8 mouse cellular contexts compared by ENCODE assay signal in the genomic region with DNA sequence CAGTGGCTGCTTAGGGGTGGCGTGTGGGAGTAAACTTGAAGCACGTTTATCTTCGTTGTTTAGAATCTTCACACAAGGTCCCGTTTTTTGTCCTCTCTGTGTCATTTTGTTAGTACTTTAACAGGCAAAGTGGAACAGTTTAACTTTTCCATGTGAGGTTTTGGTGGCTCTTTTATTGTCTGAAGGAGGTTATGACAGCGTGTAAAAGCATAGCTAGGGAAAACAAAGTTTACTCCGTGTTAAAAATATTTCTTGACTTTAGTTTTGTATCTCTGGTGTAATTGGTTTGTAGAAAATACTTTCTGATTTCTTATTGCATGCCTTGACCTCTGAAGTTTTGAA. TPM values are rescaled to one million over a fixed set of nuclear protein-coding genes. Genes with fewer than 3 reads are reported as not detected.
DNase-seq lines count a peak whose midpoint lies in the region; ATAC-seq and TF ChIP-seq lines count a peak whose summit lies in the region.

No protein-coding gene starts in this region.

- H3K4me3 ChIP-seq in cerebellum, adult 2 months (replicated peaks; ENCODE audit: insufficient read depth, low read depth, low read length), result peak overlapping the region; percentile 96
- peak overlapping the region; percentile 80 for H3K4me3 ChIP-seq in neural tube, embryonic 11.5 days (ENCODE audit: low read depth, low read length)
- H3K4me3 ChIP-seq in liver, embryonic 11.5 days (ENCODE audit: low read depth, low read length), result peak overlapping the region; percentile 90

- TF ChIP-seq POLR2A in cerebellum, adult 2 months (IDR thresholded peaks at IDR 0.05; ENCODE audit: borderline replicate concordance, insufficient read depth, low read length), result no peak

- H3K36me3 ChIP-seq in neural tube, embryonic 11.5 days (ENCODE audit: control insufficient read depth, insufficient read depth, low read length), result no peaks in the 10 kb centered on the region
- 0 out of 2 replicates have a peak, but pooled peaks cover 3% of the 10 kb centered on the region for H3K36me3 ChIP-seq in liver, embryonic 11.5 days (ENCODE audit: control insufficient read depth, insufficient read depth, low read length)

- no peak overlapping the region for H3K27ac ChIP-seq in cerebellum, adult 2 months (ENCODE audit: insufficient read depth, low read length)
- H3K27ac ChIP-seq in neural tube, embryonic 11.5 days (ENCODE audit: low read depth, low read length), result no peak overlapping the region
- peak overlapping the region; percentile 94 for H3K27ac ChIP-seq in liver, embryonic 11.5 days (ENCODE audit: low read depth, low read length)

- no peak for DNase-seq in cerebellum, adult 2 months
- no peak for DNase-seq in cerebellum, postnatal 4 days (ENCODE audit: low spot score in 2 of 2)
- DNase-seq in neural tube, embryonic 11.5 days (ENCODE audit: low spot score), result no peak
- no peak for DNase-seq in neural tube, embryonic 10.5 days (ENCODE audit: extremely low spot score, low spot score)
- DNase-seq in liver, embryonic 11.5 days (ENCODE audit: low spot score), result no peak
- DNase-seq in testis, postnatal 14 days (ENCODE audit: low spot score), result peak; percentile 30
- no peak for DNase-seq in frontal cortex, postnatal 25 days (ENCODE audit: low spot score in 2 of 2)
- no peak for DNase-seq in frontal cortex, postnatal 14 days (ENCODE audit: low spot score in 2 of 2)

- no peaks in the 10 kb centered on the region for H3K9me3 ChIP-seq in neural tube, embryonic 11.5 days (ENCODE audit: control insufficient read depth, low read length)
- no peaks in the 10 kb centered on the region for H3K9me3 ChIP-seq in liver, embryonic 11.5 days (ENCODE audit: control insufficient read depth, low read length)

- no peak for ATAC-seq in neural tube, embryonic 11.5 days (ENCODE audit: insufficient read depth, low FRiP score, low TSS enrichment)
- ATAC-seq in liver, embryonic 11.5 days (replicated peaks; ENCODE audit: low FRiP score), result no peak

- no peak for TF ChIP-seq CTCF in cerebellum, adult 2 months (IDR thresholded peaks at IDR 0.05; ENCODE audit: borderline replicate concordance, insufficient read depth, low read depth, low read length)

- H3K27me3 ChIP-seq in cerebellum, adult 2 months (ENCODE audit: control insufficient read depth, insufficient read depth, low read length), result no peaks in the 10 kb centered on the region
- no peaks in the 10 kb centered on the region for H3K27me3 ChIP-seq in neural tube, embryonic 11.5 days (ENCODE audit: control insufficient read depth, insufficient read depth, low read length)
- no peaks in the 10 kb centered on the region for H3K27me3 ChIP-seq in liver, embryonic 11.5 days (replicated peaks; ENCODE audit: control insufficient read depth, insufficient read depth, low read length)

- peak overlapping the region; percentile 78 for H3K4me2 ChIP-seq in neural tube, embryonic 11.5 days (ENCODE audit: low read depth)
- H3K4me2 ChIP-seq in liver, embryonic 11.5 days, result peak overlapping the region; percentile 87

- whole genome bisulfite sequencing in cerebellum, adult 2 months, result 17% methylated on average over 6 of the region's 6 CpGs
- WGBS in neural tube, embryonic 11.5 days, result 12% methylated on average over 6 of the region's 6 CpGs
- 7% methylated on average over 6 of the region's 6 CpGs for WGBS in liver, embryonic 11.5 days

- peaks cover 5% of the 10 kb centered on the region; the same call in 1 of the 2 replicates for H3K4me1 ChIP-seq in cerebellum, adult 2 months (ENCODE audit: control insufficient read depth, insufficient read depth, low read length)
- H3K4me1 ChIP-seq in neural tube, embryonic 11.5 days (ENCODE audit: control insufficient read depth, insufficient read depth, low read length), result peaks cover 7% of the 10 kb centered on the region
- peaks cover 43% of the 10 kb centered on the region for H3K4me1 ChIP-seq in liver, embryonic 11.5 days (replicated peaks; ENCODE audit: control insufficient read depth, insufficient read depth, low read length)

- H3K9ac ChIP-seq in neural tube, embryonic 11.5 days (ENCODE audit: low read length), result peak overlapping the region; percentile 84
- H3K9ac ChIP-seq in liver, embryonic 11.5 days (ENCODE audit: low read depth, low read length), result peak overlapping the region; percentile 90

RNA-seq across cellular contexts. Expression of a gene that starts 1.0 kb away (rescaled TPM):
- 10.3 and 11.4 TPM in 2 replicates for polyA plus RNA-seq in cerebellum, adult 2 months (2012; rRNA removed)
- 10.0 and 11.2 TPM in 2 replicates for polyA plus RNA-seq in neural tube, embryonic 11.5 days (2014; fragmentation: Nextera tagmentation; extraction: Ambion mirVana)
- polyA plus RNA-seq in liver, embryonic 11.5 days (2014; fragmentation: Nextera tagmentation; extraction: Ambion mirVana), result 31.1 and 34.5 TPM in 2 replicates
